Mouse (Mus musculus) heart, adult 8-10 months (tissue): ENCODE measurements around the gene Ccr8. TPM values are rescaled to one million over a fixed set of nuclear protein-coding genes. Genes with fewer than 3 reads are reported as not detected.
"Not testable (repeated sequence)": the region's sequence is repeated elsewhere in the genome, so short reads cannot be mapped to it uniquely, and the experiment has no call there.

ENCODE experiments used
- DNase-seq: peaks from one replicate; pipeline ENCODE4 v3.0.0; 2022; ENCODE audit warnings: low spot score
- total RNA-seq, 4 experiments: library from RNA; stranded (reverse); gene quantifications; 2 replicates each; pipeline ENCODE4 v1.2.4; 2022

The Ccr8 gene
- total RNA-seq, 4 experiments from 2014 or later = not detected

GRCm38 (mm10) chr9:120091086-120091485 is 828 bp upstream of the Ccr8 start:
- no peak for DNase-seq

DNA sequence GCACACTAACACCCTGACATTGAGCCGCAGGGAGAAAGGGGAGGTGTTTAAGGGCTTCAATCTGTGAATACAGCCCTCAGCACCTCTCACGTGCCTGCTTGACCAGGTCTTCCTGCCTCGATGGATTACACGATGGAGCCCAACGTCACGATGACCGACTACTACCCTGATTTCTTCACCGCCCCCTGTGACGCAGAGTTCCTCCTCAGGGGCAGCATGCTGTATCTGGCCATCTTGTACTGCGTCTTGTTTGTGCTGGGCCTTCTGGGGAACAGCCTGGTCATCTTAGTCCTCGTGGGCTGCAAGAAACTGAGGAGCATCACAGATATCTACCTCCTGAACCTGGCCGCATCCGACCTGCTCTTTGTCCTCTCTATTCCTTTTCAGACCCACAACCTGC is 1.8 kb downstream of the Ccr8 start:
- no peak for DNase-seq

DNA sequence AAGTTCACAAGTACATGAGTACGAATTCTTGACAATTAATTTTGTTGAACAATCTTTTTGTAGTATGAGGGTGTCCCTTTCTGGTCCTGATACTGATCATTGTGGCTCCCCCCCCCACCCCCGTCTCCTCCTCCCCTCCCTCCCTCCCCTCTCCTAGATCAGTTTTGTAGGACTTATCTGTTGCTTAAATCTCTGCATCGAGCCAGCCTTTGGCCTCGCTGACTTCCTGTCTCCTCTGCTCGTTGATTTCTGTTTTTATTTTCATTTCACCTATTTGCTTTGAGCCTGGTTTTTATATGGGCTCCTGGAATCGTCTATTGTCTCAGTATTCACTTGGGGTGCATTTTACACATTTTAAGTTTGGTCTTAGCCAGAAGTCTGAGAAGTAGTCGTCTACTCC is 4.0 kb downstream of the Ccr8 start:
- DNase-seq = no peak

DNA sequence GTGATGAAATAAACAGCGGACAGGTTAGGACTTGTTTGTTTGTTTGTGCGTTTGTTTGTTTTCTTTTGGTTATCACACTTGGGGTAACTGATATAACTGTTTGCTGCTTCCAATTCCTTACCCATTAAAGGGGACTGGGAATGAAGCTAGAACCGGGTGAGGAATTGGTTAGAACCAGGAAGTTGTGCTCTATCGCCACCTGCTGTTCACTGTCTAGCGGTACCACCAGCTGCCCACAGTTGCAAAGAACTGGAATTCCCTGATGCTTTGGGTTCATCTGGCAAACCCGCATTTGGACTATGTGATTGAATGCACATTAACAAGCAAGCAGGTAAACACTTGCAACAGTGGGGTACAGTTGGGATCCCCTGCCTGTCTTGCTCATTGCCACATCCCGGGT is 6.8 kb downstream of the Ccr8 start:
- DNase-seq = peak; percentile 65

- no peak for DNase-seq
Measured at GRCm38 (mm10) chr9:120099304-120099703, 7.4 kb downstream of the Ccr8 start.

DNA sequence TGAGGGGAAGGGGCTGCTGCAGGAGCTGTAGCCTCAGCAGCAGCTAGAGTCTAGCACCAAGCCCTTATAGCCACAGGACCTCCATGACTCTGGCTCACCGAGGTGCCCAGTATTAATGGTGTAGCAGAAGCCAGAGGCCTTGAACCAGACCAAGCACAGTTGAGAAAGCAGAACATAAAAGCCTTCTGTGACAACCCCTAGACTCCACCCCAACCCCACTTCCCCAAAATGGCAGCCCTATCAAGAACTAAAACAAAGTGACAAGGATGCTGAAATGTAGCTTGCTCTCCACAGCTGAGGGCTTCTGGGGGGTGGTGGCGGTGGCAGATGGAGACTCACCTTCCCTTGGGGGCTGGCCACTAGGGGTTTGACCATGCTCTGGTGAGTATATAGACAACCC is 9.3 kb downstream of the Ccr8 start:
- DNase-seq = no peak

GRCm38 (mm10) chr9:120108953-120109352 is 17.0 kb downstream of the Ccr8 start:
- not testable (repeated sequence) for DNase-seq

- DNase-seq = peak; percentile 94
Measured at GRCm38 (mm10) chr9:120110211-120111018, 18.5 kb downstream of the Ccr8 start, which contains the start of gene Slc25a38. Gene Slc25a38 (plus strand): TSS chr9:120110374.

GRCm38 (mm10) chr9:120111156-120111945 is 19.4 kb downstream of the Ccr8 start:
- DNase-seq = no peak

- DNase-seq = no peak
Measured at GRCm38 (mm10) chr9:120112472-120112871, 20.6 kb downstream of the Ccr8 start.

GRCm38 (mm10) chr9:120113456-120113855 is 21.5 kb downstream of the Ccr8 start:
- DNase-seq = no peak

GRCm38 (mm10) chr9:120114051-120114788 is 22.3 kb downstream of the Ccr8 start:
- no peak for DNase-seq

GRCm38 (mm10) chr9:120114789-120115151 is 22.9 kb downstream of the Ccr8 start:
- DNase-seq = no peak

GRCm38 (mm10) chr9:120115580-120115979 is 23.7 kb downstream of the Ccr8 start:
- no peak for DNase-seq

DNA sequence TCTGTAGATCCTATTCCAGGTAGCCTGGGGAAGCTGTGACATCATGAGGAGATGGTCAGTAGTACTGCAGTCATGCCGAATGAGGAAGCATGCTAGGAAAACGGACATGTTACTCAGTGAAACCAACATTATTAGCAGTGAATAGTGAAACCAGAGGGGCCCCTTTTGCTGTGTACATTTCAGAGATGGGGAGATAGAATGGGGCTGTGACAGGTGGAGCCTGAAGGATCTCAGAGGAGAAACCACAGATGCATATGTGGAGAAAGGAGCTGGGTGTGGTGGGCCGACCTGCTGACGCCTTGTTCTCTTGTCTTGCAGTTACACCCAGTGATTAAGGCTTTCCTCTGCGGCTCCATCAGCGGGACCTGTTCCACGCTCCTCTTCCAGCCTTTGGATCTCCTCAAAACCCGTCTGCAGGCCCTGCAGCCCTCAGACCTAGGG is 24.3 kb downstream of the Ccr8 start:
- no peak for DNase-seq

- DNase-seq = no peak
Measured at GRCm38 (mm10) chr9:120118212-120118611, 26.3 kb downstream of the Ccr8 start.

DNA sequence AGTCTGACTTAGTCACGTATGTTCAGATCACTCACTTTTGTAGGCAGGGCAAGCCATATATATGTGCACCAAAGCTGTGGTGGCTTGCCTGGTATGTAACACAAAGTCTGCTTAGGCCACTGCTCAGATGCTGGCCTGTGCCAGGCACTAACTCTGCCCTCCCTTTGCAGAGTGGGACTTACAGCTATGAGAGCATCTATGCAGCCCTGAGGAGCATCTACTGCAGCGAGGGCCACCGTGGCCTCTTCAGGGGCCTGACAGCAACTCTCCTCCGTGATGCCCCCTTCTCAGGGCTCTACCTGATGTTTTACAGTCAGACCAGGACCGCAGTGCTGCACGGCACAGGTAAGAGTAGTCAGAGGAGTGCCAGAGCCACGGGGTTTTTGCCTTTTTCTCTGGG is 28.6 kb downstream of the Ccr8 start:
- DNase-seq = no peak

- no peak for DNase-seq
Measured at GRCm38 (mm10) chr9:120126868-120127267, 35.0 kb downstream of the Ccr8 start.

DNA sequence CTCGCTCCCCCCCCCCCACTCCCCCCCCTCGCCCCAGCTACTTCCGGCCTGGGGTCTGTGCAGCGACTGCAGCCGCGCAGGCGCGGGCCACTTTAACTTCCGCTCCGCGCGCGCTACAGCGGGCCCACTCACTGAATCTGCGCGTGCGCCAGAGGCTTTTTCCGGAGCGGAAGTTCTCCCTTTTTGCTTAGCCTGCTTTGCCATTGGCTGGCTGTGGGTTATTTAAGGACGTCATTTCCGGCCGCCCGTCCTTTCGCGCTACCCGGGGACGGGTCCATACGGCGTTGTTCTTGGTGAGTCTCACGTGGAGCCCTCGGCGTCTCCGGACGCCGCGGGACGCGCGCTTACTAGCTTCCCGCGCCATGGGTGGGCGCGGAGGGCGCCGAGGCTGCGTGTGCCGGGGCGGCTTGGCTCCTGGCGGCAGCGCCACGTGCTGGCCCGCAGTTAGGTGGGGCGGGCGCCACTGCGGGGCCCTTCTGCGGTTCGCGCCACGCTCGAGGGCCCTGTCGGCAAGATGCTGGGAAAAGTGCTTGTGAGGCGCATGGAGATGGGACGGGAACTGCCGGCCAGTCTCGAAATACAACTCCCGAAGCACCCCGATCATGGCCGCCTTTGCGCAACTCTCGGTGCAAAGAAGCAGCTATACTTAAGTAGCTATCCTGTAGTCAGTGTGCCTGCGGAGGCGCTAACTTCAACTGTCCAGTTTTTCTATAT is 35.8 kb downstream of the Ccr8 start, which contains the start of gene Rpsa:
Rpsa (plus strand) TSS at position 152 of the 714 bp plus-strand sequence.
- peak; percentile 97 for DNase-seq

DNA sequence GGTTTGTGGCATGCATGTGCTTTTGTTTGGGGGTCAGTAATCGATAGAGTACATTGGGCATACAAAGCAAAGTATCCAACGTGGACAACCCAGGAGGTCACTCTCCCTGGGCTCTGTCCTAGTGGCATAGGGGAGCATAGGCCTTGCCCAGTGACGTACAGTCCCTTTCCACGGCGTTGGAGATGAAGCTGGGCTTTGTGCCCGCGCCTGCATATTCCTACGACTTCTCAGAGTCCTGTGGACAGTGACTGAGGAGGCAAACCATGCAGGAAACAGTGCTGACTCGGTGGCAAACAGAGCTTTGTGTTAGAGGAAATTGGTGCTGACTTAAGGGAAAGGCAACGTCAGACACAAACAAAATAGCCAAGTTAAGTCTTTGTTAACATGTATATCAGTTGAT is 37.4 kb downstream of the Ccr8 start:
- DNase-seq = no peak

GRCm38 (mm10) chr9:120131784-120132288 is 39.9 kb downstream of the Ccr8 start:
- DNase-seq = no peak
